Mouse (Mus musculus): ENCODE measurements around the gene Cdkn3. TPM values are rescaled to one million over a fixed set of nuclear protein-coding genes. Genes with fewer than 3 reads are reported as not detected.
A peak's percentile ranks its signal among the peaks of the same experiment; 100 is the strongest.

Cdkn3 gene
- 189 and 207 TPM in 2 replicates for polyA plus RNA-seq (2012; rRNA removed)

- Histone ChIP-seq H3K36me3 (ENCODE audit: control insufficient read depth, insufficient read depth, low read length) (peaks cover 1% of the 10 kb centered on the region; the same call in 1 of the 2 replicates), H3K27ac (ENCODE audit: control insufficient read depth, insufficient read depth, low read depth, low read length) (peak within 1 kb of the TSS; percentile 81), H3K4me1 (ENCODE audit: control insufficient read depth, insufficient read depth, low read length) (peaks cover 8% of the 10 kb centered on the region), H3K4me3 (ENCODE audit: control insufficient read depth, low read depth, low read length) (peak within 1 kb of the TSS; percentile 95), H3K27me3 (ENCODE audit: control insufficient read depth, insufficient read depth, low read length) (no peaks in the 10 kb centered on the region)
- TF ChIP-seq POLR2A (IDR thresholded peaks at IDR 0.05; ENCODE audit: control insufficient read depth, low read depth, low read length) (no peak), CTCF (IDR thresholded peaks at IDR 0.05; ENCODE audit: control insufficient read depth, insufficient read depth, insufficient replicate concordance, low read depth, low read length) (no peak)
Observed at GRCm38 (mm10) chr14:46760355-46761029, at the start of gene Cdkn3. TSS of gene Cdkn3 (plus strand) at chr14:46760541.

GRCm38 (mm10) chr14:46718483-46718922 lies 41.8 kb upstream of the Cdkn3 start:
- no peak for TF ChIP-seq POLR2A (IDR thresholded peaks at IDR 0.05; ENCODE audit: control insufficient read depth, low read depth, low read length)
- no peak for TF ChIP-seq CTCF (IDR thresholded peaks at IDR 0.05; ENCODE audit: control insufficient read depth, insufficient read depth, insufficient replicate concordance, low read depth, low read length)
- H3K27me3 ChIP-seq (ENCODE audit: control insufficient read depth, insufficient read depth, low read length), result no peaks in the 10 kb centered on the region
- no peak overlapping the region for H3K27ac ChIP-seq (ENCODE audit: control insufficient read depth, insufficient read depth, low read depth, low read length)
- H3K4me3 ChIP-seq (ENCODE audit: control insufficient read depth, low read depth, low read length), result no peak overlapping the region
- H3K36me3 ChIP-seq (ENCODE audit: control insufficient read depth, insufficient read depth, low read length), result no peaks in the 10 kb centered on the region
- no peaks in the 10 kb centered on the region for H3K4me1 ChIP-seq (ENCODE audit: control insufficient read depth, insufficient read depth, low read length)

GRCm38 (mm10) chr14:46722031-46722430 lies 38.3 kb upstream of the Cdkn3 start:
- TF ChIP-seq CTCF (IDR thresholded peaks at IDR 0.05; ENCODE audit: control insufficient read depth, insufficient read depth, insufficient replicate concordance, low read depth, low read length), result peak; percentile 6; the same call in 1 of the 2 replicates
- no peak for TF ChIP-seq POLR2A (IDR thresholded peaks at IDR 0.05; ENCODE audit: control insufficient read depth, low read depth, low read length)
- H3K4me1 ChIP-seq (ENCODE audit: control insufficient read depth, insufficient read depth, low read length), result no peaks in the 10 kb centered on the region
- no peaks in the 10 kb centered on the region for H3K27me3 ChIP-seq (ENCODE audit: control insufficient read depth, insufficient read depth, low read length)
- no peak overlapping the region for H3K4me3 ChIP-seq (ENCODE audit: control insufficient read depth, low read depth, low read length)
- no peak overlapping the region for H3K27ac ChIP-seq (ENCODE audit: control insufficient read depth, insufficient read depth, low read depth, low read length)
- no peaks in the 10 kb centered on the region for H3K36me3 ChIP-seq (ENCODE audit: control insufficient read depth, insufficient read depth, low read length)

GRCm38 (mm10) chr14:46723828-46724227 lies 36.5 kb upstream of the Cdkn3 start:
- no peak overlapping the region for H3K27ac ChIP-seq (ENCODE audit: control insufficient read depth, insufficient read depth, low read depth, low read length)
- H3K4me3 ChIP-seq (ENCODE audit: control insufficient read depth, low read depth, low read length), result no peak overlapping the region
- no peaks in the 10 kb centered on the region for H3K36me3 ChIP-seq (ENCODE audit: control insufficient read depth, insufficient read depth, low read length)
- TF ChIP-seq POLR2A (IDR thresholded peaks at IDR 0.05; ENCODE audit: control insufficient read depth, low read depth, low read length) (no peak), CTCF (IDR thresholded peaks at IDR 0.05; ENCODE audit: control insufficient read depth, insufficient read depth, insufficient replicate concordance, low read depth, low read length) (no peak)
- no peaks in the 10 kb centered on the region for H3K4me1 ChIP-seq (ENCODE audit: control insufficient read depth, insufficient read depth, low read length)
- no peaks in the 10 kb centered on the region for H3K27me3 ChIP-seq (ENCODE audit: control insufficient read depth, insufficient read depth, low read length)

- H3K36me3 ChIP-seq (ENCODE audit: control insufficient read depth, insufficient read depth, low read length), result no peaks in the 10 kb centered on the region
- no peaks in the 10 kb centered on the region for H3K27me3 ChIP-seq (ENCODE audit: control insufficient read depth, insufficient read depth, low read length)
- no peak overlapping the region for H3K4me3 ChIP-seq (ENCODE audit: control insufficient read depth, low read depth, low read length)
- H3K27ac ChIP-seq (ENCODE audit: control insufficient read depth, insufficient read depth, low read depth, low read length), result no peak overlapping the region
- TF ChIP-seq CTCF (IDR thresholded peaks at IDR 0.05; ENCODE audit: control insufficient read depth, insufficient read depth, insufficient replicate concordance, low read depth, low read length) (no peak), POLR2A (IDR thresholded peaks at IDR 0.05; ENCODE audit: control insufficient read depth, low read depth, low read length) (no peak)
- no peaks in the 10 kb centered on the region for H3K4me1 ChIP-seq (ENCODE audit: control insufficient read depth, insufficient read depth, low read length)
Observed at GRCm38 (mm10) chr14:46724941-46725340, 35.4 kb upstream of the Cdkn3 start.

GRCm38 (mm10) chr14:46725743-46726142 lies 34.6 kb upstream of the Cdkn3 start:
- Histone ChIP-seq H3K27ac (ENCODE audit: control insufficient read depth, insufficient read depth, low read depth, low read length) (no peak overlapping the region), H3K27me3 (ENCODE audit: control insufficient read depth, insufficient read depth, low read length) (no peaks in the 10 kb centered on the region), H3K4me3 (ENCODE audit: control insufficient read depth, low read depth, low read length) (no peak overlapping the region), H3K4me1 (ENCODE audit: control insufficient read depth, insufficient read depth, low read length) (no peaks in the 10 kb centered on the region), H3K36me3 (ENCODE audit: control insufficient read depth, insufficient read depth, low read length) (no peaks in the 10 kb centered on the region)
- TF ChIP-seq POLR2A (IDR thresholded peaks at IDR 0.05; ENCODE audit: control insufficient read depth, low read depth, low read length), result no peak
- TF ChIP-seq CTCF (IDR thresholded peaks at IDR 0.05; ENCODE audit: control insufficient read depth, insufficient read depth, insufficient replicate concordance, low read depth, low read length), result peak; percentile 72; the same call in 1 of the 2 replicates

GRCm38 (mm10) chr14:46734262-46734661 lies 26.1 kb upstream of the Cdkn3 start:
- no peaks in the 10 kb centered on the region for H3K27me3 ChIP-seq (ENCODE audit: control insufficient read depth, insufficient read depth, low read length)
- TF ChIP-seq POLR2A (IDR thresholded peaks at IDR 0.05; ENCODE audit: control insufficient read depth, low read depth, low read length), result no peak
- TF ChIP-seq CTCF (IDR thresholded peaks at IDR 0.05; ENCODE audit: control insufficient read depth, insufficient read depth, insufficient replicate concordance, low read depth, low read length), result no peak
- peaks cover 5% of the 10 kb centered on the region for H3K4me1 ChIP-seq (ENCODE audit: control insufficient read depth, insufficient read depth, low read length)
- H3K4me3 ChIP-seq (ENCODE audit: control insufficient read depth, low read depth, low read length), result no peak overlapping the region
- H3K27ac ChIP-seq (ENCODE audit: control insufficient read depth, insufficient read depth, low read depth, low read length), result no peak overlapping the region
- H3K36me3 ChIP-seq (ENCODE audit: control insufficient read depth, insufficient read depth, low read length), result no peaks in the 10 kb centered on the region
